Mouse (Mus musculus): ENCODE data around the gene Zkscan17. TPM values are rescaled to one million over a fixed set of nuclear protein-coding genes. Genes with fewer than 3 reads are reported as not detected.

Gene Zkscan17
- polyA plus RNA-seq, 1 experiment from 2014 or later = 25.5 TPM

DNA sequence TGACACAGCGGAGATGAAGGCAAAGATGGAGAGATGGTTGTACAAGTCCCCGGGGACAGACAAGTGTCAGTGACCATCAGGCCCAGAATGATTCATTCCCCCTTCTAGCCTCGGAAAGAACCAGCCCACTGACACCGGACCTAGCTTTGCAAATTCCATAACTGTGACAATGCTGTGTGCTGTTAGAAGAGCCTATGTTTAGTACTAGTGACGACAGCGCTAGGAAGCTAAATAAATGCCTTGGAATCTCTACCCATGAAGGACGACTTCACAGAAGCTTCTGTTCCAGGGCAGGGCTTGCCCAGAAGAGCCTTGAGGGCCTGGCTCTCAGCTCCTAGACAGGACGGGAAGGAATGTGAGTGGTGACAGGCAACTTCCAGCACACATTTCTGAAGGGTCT is 40.3 kb downstream of the Zkscan17 start:
- H3K4me1 ChIP-seq = no peaks in the 10 kb centered on the region
- no peaks in the 10 kb centered on the region for H3K27me3 ChIP-seq
- H3K4me3 ChIP-seq = no peak overlapping the region
- no peaks in the 10 kb centered on the region for H3K9me3 ChIP-seq
- H3K9ac ChIP-seq = no peak overlapping the region
- WGBS = 77% methylated on average over 8 of the region's 8 CpGs
- no peak for ATAC-seq (ENCODE audit: borderline replicate concordance, extremely low read depth, low FRiP score, low TSS enrichment)
- no peak overlapping the region for H3K4me2 ChIP-seq
- H3K36me3 ChIP-seq = peaks cover 55% of the 10 kb centered on the region
- no peak overlapping the region for H3K27ac ChIP-seq

DNA sequence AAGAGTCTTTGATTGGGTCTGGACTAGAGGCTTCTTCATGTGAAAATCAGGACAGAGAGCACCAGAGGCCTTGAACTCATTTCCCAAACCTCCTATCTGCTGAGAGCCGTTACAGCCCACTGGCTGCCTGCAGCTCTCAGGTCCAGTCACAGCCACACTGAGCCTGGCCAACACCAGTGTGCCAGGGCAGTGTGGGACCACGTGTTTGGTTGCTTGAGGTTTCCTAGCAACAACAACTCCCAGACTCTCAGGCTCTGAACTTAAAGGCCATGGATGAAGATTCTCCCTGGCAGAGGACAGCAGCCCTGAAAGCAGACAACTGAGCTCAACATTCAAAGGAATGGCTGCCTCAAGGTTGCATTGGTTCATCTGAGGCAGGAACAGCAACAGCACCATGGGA is 40.9 kb downstream of the Zkscan17 start:
- H3K36me3 ChIP-seq = peaks cover 55% of the 10 kb centered on the region

DNA sequence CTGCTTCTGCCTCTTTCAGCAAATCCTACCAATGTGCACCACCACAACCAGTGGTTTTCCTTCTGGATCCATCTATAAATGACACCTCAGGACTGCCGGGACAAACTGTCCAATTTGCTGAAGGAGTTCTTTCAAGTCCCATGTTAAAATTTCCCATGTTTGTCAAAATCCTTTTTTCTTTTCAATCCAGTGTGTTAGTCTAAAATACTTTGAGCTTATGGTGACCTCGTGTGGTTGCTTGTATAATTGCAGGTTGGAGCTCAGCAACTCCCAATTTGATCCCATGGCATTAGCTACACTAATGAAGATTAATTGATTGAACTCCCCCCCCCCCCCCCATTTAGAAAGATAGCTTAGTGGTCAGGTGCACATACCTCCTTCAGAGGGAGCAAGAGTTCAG is 43.3 kb downstream of the Zkscan17 start:
- Histone ChIP-seq H3K36me3 (peaks cover 33% of the 10 kb centered on the region), H3K9me3 (no peaks in the 10 kb centered on the region), H3K27ac (no peak overlapping the region), H3K9ac (no peak overlapping the region), H3K27me3 (no peaks in the 10 kb centered on the region), H3K4me2 (no peak overlapping the region), H3K4me1 (no peaks in the 10 kb centered on the region), H3K4me3 (no peak overlapping the region)
- no peak for ATAC-seq (ENCODE audit: borderline replicate concordance, extremely low read depth, low FRiP score, low TSS enrichment)
- 1% methylated on average over 2 of the region's 2 CpGs for WGBS

More for the DNA sequence above, 40.9 kb downstream of the Zkscan17 start:
- Histone ChIP-seq H3K4me1 (no peaks in the 10 kb centered on the region), H3K4me3 (no peak overlapping the region), H3K27me3 (no peaks in the 10 kb centered on the region), H3K27ac (no peak overlapping the region), H3K4me2 (no peak overlapping the region), H3K9me3 (no peaks in the 10 kb centered on the region), H3K9ac (no peak overlapping the region)
- WGBS = 53% methylated on average over 2 of the region's 2 CpGs
- no peak for ATAC-seq (ENCODE audit: borderline replicate concordance, extremely low read depth, low FRiP score, low TSS enrichment)

GRCm38 (mm10) chr11:59477240-59477639 is 49.3 kb downstream of the Zkscan17 start:
- no peaks in the 10 kb centered on the region for H3K4me1 ChIP-seq
- ATAC-seq (ENCODE audit: borderline replicate concordance, extremely low read depth, low FRiP score, low TSS enrichment) = no peak

GRCm38 (mm10) chr11:59472326-59472677 is 54.2 kb downstream of the Zkscan17 start, which contains the start of gene Zfp867:
TSS of gene Zfp867 (minus strand) at chr11:59472474.
- peaks cover 7% of the 10 kb centered on the region for H3K4me1 ChIP-seq
- peak within 1 kb of the TSS; percentile 84 for H3K4me2 ChIP-seq
- WGBS = under 1% methylated on average over 19 of the region's 19 CpGs
- peak within 1 kb of the TSS; percentile 91 for H3K4me3 ChIP-seq
- peak within 1 kb of the TSS; percentile 69 for H3K27ac ChIP-seq
- H3K27me3 ChIP-seq = no peaks in the 10 kb centered on the region; the same call in 1 of the 2 replicates
- peak; percentile 86 for ATAC-seq (ENCODE audit: borderline replicate concordance, extremely low read depth, low FRiP score, low TSS enrichment)
- no peaks in the 10 kb centered on the region for H3K36me3 ChIP-seq
- peak within 1 kb of the TSS; percentile 97 for H3K9ac ChIP-seq
- H3K9me3 ChIP-seq = no peaks in the 10 kb centered on the region

More at GRCm38 (mm10) chr11:59477240-59477639, 49.3 kb downstream of the Zkscan17 start:
- Histone ChIP-seq H3K9ac (no peak overlapping the region), H3K36me3 (no peaks in the 10 kb centered on the region), H3K27me3 (no peaks in the 10 kb centered on the region; the same call in 1 of the 2 replicates), H3K27ac (no peak overlapping the region), H3K4me3 (no peak overlapping the region), H3K9me3 (no peaks in the 10 kb centered on the region), H3K4me2 (no peak overlapping the region)
- 54% methylated on average over 6 of the region's 6 CpGs for WGBS

- Histone ChIP-seq H3K27ac (peak overlapping the region; percentile 69), H3K4me1 (peaks cover 7% of the 10 kb centered on the region), H3K9me3 (no peaks in the 10 kb centered on the region), H3K9ac (peak overlapping the region; percentile 97), H3K27me3 (no peaks in the 10 kb centered on the region; the same call in 1 of the 2 replicates), H3K4me3 (peak overlapping the region; percentile 91), H3K4me2 (peak overlapping the region; percentile 84), H3K36me3 (no peaks in the 10 kb centered on the region)
- WGBS = 4% methylated on average over 37 of the region's 37 CpGs
- peak; percentile 76 for ATAC-seq (ENCODE audit: borderline replicate concordance, extremely low read depth, low FRiP score, low TSS enrichment)
These were observed 54.9 kb downstream of the Zkscan17 start for GRCm38 (mm10) chr11:59471413-59472325.

DNA sequence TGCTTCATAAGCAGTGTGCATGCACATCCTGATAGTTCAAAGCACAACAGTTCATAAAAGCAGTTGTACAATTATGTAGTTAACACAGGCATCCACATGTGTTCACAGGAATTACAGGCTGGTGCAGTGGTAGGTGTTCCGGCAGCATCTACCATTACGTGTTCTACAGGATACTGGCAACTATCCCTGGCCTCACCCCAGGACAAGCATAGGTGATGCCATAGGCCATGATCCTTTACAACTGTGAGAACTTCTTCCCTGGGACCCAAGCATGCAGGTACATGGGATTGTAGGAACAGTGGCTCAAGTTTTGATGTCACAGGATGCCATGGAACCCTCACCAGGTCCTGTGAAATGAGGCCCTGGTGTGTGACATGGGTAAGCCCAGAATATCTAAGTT is 66.1 kb downstream of the Zkscan17 start:
- peaks cover 16% of the 10 kb centered on the region; the same call in 1 of the 2 replicates for H3K9me3 ChIP-seq
- no peaks in the 10 kb centered on the region for H3K27me3 ChIP-seq
- no peak for ATAC-seq (ENCODE audit: borderline replicate concordance, extremely low read depth, low FRiP score, low TSS enrichment)
- H3K36me3 ChIP-seq = peaks cover 66% of the 10 kb centered on the region
- H3K9ac ChIP-seq = no peak overlapping the region
- H3K4me2 ChIP-seq = no peak overlapping the region
- no peak overlapping the region for H3K27ac ChIP-seq
- WGBS = 91% methylated on average over 2 of the region's 2 CpGs
- H3K4me3 ChIP-seq = no peak overlapping the region
- H3K4me1 ChIP-seq = peaks cover 4% of the 10 kb centered on the region

- Histone ChIP-seq H3K27ac (peak overlapping the region; percentile 59; the same call in 1 of the 2 replicates), H3K4me1 (peaks cover 4% of the 10 kb centered on the region), H3K27me3 (no peaks in the 10 kb centered on the region), H3K4me2 (no peak overlapping the region), H3K9ac (no peak overlapping the region), H3K9me3 (peaks cover 15% of the 10 kb centered on the region; the same call in 1 of the 2 replicates), H3K36me3 (peaks cover 69% of the 10 kb centered on the region), H3K4me3 (no peak overlapping the region)
- 26% methylated on average over 5 of the region's 5 CpGs for WGBS
- peak; percentile 79 for ATAC-seq (ENCODE audit: borderline replicate concordance, extremely low read depth, low FRiP score, low TSS enrichment)
These were observed 67.6 kb downstream of the Zkscan17 start for GRCm38 (mm10) chr11:59458973-59459372.

GRCm38 (mm10) chr11:59456891-59457290 is 69.7 kb downstream of the Zkscan17 start:
- H3K4me3 ChIP-seq = no peak overlapping the region
- H3K4me1 ChIP-seq = peaks cover 4% of the 10 kb centered on the region
- H3K36me3 ChIP-seq = peaks cover 61% of the 10 kb centered on the region
- H3K9me3 ChIP-seq = no peaks in the 10 kb centered on the region
- H3K27ac ChIP-seq = no peak overlapping the region
- no peak overlapping the region for H3K9ac ChIP-seq
- no peak for ATAC-seq (ENCODE audit: borderline replicate concordance, extremely low read depth, low FRiP score, low TSS enrichment)
- H3K27me3 ChIP-seq = no peaks in the 10 kb centered on the region
- H3K4me2 ChIP-seq = no peak overlapping the region
- 95% methylated on average over 2 of the region's 2 CpGs for WGBS

GRCm38 (mm10) chr11:59456346-59456745 is 70.2 kb downstream of the Zkscan17 start:
- peaks cover 4% of the 10 kb centered on the region for H3K4me1 ChIP-seq
- no peaks in the 10 kb centered on the region for H3K9me3 ChIP-seq
- ATAC-seq (ENCODE audit: borderline replicate concordance, extremely low read depth, low FRiP score, low TSS enrichment) = no peak
- no peak overlapping the region for H3K4me2 ChIP-seq
- no peaks in the 10 kb centered on the region for H3K27me3 ChIP-seq
- WGBS = 72% methylated on average over 2 of the region's 2 CpGs
- peaks cover 57% of the 10 kb centered on the region for H3K36me3 ChIP-seq
- no peak overlapping the region for H3K4me3 ChIP-seq
- no peak overlapping the region for H3K27ac ChIP-seq
- no peak overlapping the region for H3K9ac ChIP-seq

GRCm38 (mm10) chr11:59451086-59451485 is 75.5 kb downstream of the Zkscan17 start, which contains the start of gene Snap47:
TSS of gene Snap47 (minus strand) at chr11:59451186.
- WGBS = 63% methylated on average over 4 of the region's 4 CpGs

DNA sequence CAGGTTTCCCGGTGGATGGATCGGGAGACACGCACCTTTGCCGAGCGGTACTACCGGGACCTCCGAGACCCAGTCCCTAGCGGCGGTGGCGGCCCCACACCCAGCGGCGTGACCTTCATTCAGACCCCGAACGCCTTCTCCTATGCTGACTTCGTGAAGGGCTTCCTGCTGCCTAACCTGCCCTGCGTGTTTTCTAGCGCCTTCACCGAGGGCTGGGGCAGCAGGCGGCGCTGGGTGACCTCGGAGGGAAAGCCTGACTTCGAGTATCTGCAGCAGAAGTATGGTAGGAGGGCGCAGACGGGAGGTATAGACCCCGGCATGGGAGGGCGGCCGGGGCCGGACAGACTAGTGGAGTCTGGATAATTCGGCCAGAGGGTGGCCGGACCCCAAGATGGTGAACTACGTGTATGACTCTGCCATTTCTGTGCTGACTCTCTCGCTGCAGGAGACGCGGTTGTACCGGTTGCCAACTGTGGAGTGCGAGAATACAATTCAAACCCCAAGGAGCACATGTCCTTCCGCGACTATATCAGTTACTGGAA is 76.2 kb downstream of the Zkscan17 start:
- peak overlapping the region; percentile 92 for H3K9ac ChIP-seq
- H3K4me2 ChIP-seq = peak overlapping the region; percentile 88
- H3K4me3 ChIP-seq = peak overlapping the region; percentile 88
- H3K27ac ChIP-seq = peak overlapping the region; percentile 87
- peaks cover 26% of the 10 kb centered on the region for H3K36me3 ChIP-seq
- H3K4me1 ChIP-seq = peaks cover 18% of the 10 kb centered on the region
- H3K9me3 ChIP-seq = no peaks in the 10 kb centered on the region
- ATAC-seq (ENCODE audit: borderline replicate concordance, extremely low read depth, low FRiP score, low TSS enrichment) = peak; percentile 43
- no peaks in the 10 kb centered on the region for H3K27me3 ChIP-seq
- WGBS = under 1% methylated on average over 38 of the region's 38 CpGs

More at GRCm38 (mm10) chr11:59451086-59451485, 75.5 kb downstream of the Zkscan17 start, which contains the start of gene Snap47:
- Histone ChIP-seq H3K27ac (peak within 1 kb of the TSS; percentile 87), H3K4me3 (peak within 1 kb of the TSS; percentile 88), H3K9ac (peak within 1 kb of the TSS; percentile 92), H3K9me3 (no peaks in the 10 kb centered on the region), H3K4me1 (peaks cover 18% of the 10 kb centered on the region), H3K27me3 (no peaks in the 10 kb centered on the region), H3K4me2 (peak within 1 kb of the TSS; percentile 88), H3K36me3 (peaks cover 34% of the 10 kb centered on the region)
- no peak for ATAC-seq (ENCODE audit: borderline replicate concordance, extremely low read depth, low FRiP score, low TSS enrichment)
